Mouse (Mus musculus) heart, embryonic 14.5 days (tissue): ENCODE data around the gene Zbtb39. TPM values are rescaled to one million over a fixed set of nuclear protein-coding genes. Genes with fewer than 3 reads are reported as not detected.
A peak's percentile ranks its signal among the peaks of the same experiment; 100 is the strongest.

Experiments
- ATAC-seq: fragments of 200-750 bp; cut with Nextera tagmentation; 2 replicates; pipeline ENCODE4 v1.8.0; 2017; ENCODE audit warnings: low read depth, moderate TSS enrichment; ENCODE audit not compliant: insufficient number of reproducible peaks, insufficient read depth, low FRiP score
- H3K27ac ChIP-seq, 2 experiments: fragments of 200-500 bp in 1 of 2; fragments of 300-500 bp in 1 of 2; sonication (generic) in 1 of 2; replicated peaks in 1 of 2; 2 replicates each; pipeline ENCODE4 v1.5.1; 2012 to 2014; ENCODE audit warnings: low read depth in 2 of 2, low read length in 2 of 2, control low read depth in 1 of 2, mild to moderate bottlenecking in 1 of 2, mixed read lengths in 1 of 2; ENCODE audit not compliant: control insufficient read depth in 1 of 2, insufficient read depth in 1 of 2
- H3K27me3 ChIP-seq: fragments of 300-500 bp; sonication (generic); 2 replicates; pipeline ENCODE4 v1.6.1; 2014; ENCODE audit warnings: mild to moderate bottlenecking, low read length, control low read depth; ENCODE audit not compliant: control insufficient read depth, insufficient read depth
- H3K36me3 ChIP-seq: fragments of 300-500 bp; sonication (generic); 2 replicates; pipeline ENCODE4 v1.6.1; 2014; ENCODE audit warnings: mild to moderate bottlenecking, control low read depth, low read length, mixed read lengths; ENCODE audit not compliant: control insufficient read depth, insufficient read depth
- H3K4me1 ChIP-seq, 2 experiments: fragments of 200-500 bp in 1 of 2; fragments of 300-500 bp in 1 of 2; sonication (generic) in 1 of 2; 2 replicates each; pipeline ENCODE4 v1.6.1; 2012 to 2014; ENCODE audit warnings: low read length in 2 of 2, control low read depth in 1 of 2, mixed read lengths in 1 of 2; ENCODE audit not compliant: control insufficient read depth in 2 of 2, insufficient read depth in 2 of 2
- H3K4me2 ChIP-seq: fragments of 300-500 bp; sonication (generic); 2 replicates; pipeline ENCODE4 v1.6.1; 2014; ENCODE audit warnings: mild to moderate bottlenecking, low read length
- H3K4me3 ChIP-seq, 2 experiments: fragments of 200-500 bp in 1 of 2; fragments of 300-500 bp in 1 of 2; sonication (generic) in 1 of 2; 2 replicates each; pipeline ENCODE4 v1.5.1; 2012 to 2014; ENCODE audit warnings: low read length in 2 of 2, mild to moderate bottlenecking in 2 of 2, control low read depth in 1 of 2, low read depth in 1 of 2, moderate library complexity in 1 of 2; ENCODE audit not compliant: control insufficient read depth in 1 of 2, insufficient read depth in 1 of 2
- H3K9ac ChIP-seq: fragments of 300-500 bp; sonication (generic); 2 replicates; pipeline ENCODE4 v1.6.1; 2014; ENCODE audit warnings: mild to moderate bottlenecking, low read length
- H3K9me3 ChIP-seq: fragments of 300-500 bp; sonication (generic); 2 replicates; pipeline ENCODE4 v1.6.1; 2016; ENCODE audit warnings: low read length, control low read depth; ENCODE audit not compliant: control insufficient read depth
- WGBS: fragments of 180-500 bp; shearing (Covaris S2); extraction: QIAGEN DNeasy Blood & Tissue Kit; methylation state at CpG from one replicate; pipeline ENCODE4 v1.1.7; 2014; 5-methylcytosine and 5-hydroxymethylcytosine counted together
- polyA plus RNA-seq: library from polyadenylated mRNA; unstranded; fragments of >200 nt; fragmentation: Nextera tagmentation; extraction: Ambion mirVana; gene quantifications from 2 replicates; pipeline ENCODE4 v1.2.1, GENCODE M21; 2014

The Zbtb39 gene
- polyA plus RNA-seq = 2.3 and 2.6 TPM in 2 replicates

- Histone ChIP-seq H3K9ac (peak within 1 kb of the TSS; percentile 98), H3K36me3 (peaks cover 30% of the 10 kb centered on the region), H3K4me3 (peak within 1 kb of the TSS; percentile 81 to 97), H3K27ac (peak within 1 kb of the TSS in 1 of 2 experiments; percentile 84; a peak in 2 of 4 replicates), H3K27me3 (no peaks in the 10 kb centered on the region), H3K4me1 (peaks cover 3 to 11% of the 10 kb centered on the region in 2 experiments; a peak in 2 of 4 replicates), H3K9me3 (no peaks in the 10 kb centered on the region), H3K4me2 (peak within 1 kb of the TSS; percentile 88)
- peak; percentile 78 for ATAC-seq
- under 1% methylated on average over 41 of the region's 61 CpGs for WGBS
These were observed at the start of gene Zbtb39 for GRCm38 (mm10) chr10:127739083-127739660. Gene Zbtb39, plus strand, starts transcription at chr10:127739538.

GRCm38 (mm10) chr10:127691053-127691452 lies 48.3 kb upstream of the Zbtb39 start:
- H3K9me3 ChIP-seq = no peaks in the 10 kb centered on the region
- peaks cover 62% of the 10 kb centered on the region for H3K36me3 ChIP-seq
- no peak for ATAC-seq
- H3K27me3 ChIP-seq = no peaks in the 10 kb centered on the region
- H3K9ac ChIP-seq = no peak overlapping the region
- no peak overlapping the region for H3K27ac ChIP-seq
- 24% methylated on average over 1 of the region's 1 CpGs for WGBS
- no peaks in the 10 kb centered on the region for H3K4me1 ChIP-seq
- no peak overlapping the region for H3K4me2 ChIP-seq
- H3K4me3 ChIP-seq = no peak overlapping the region

DNA sequence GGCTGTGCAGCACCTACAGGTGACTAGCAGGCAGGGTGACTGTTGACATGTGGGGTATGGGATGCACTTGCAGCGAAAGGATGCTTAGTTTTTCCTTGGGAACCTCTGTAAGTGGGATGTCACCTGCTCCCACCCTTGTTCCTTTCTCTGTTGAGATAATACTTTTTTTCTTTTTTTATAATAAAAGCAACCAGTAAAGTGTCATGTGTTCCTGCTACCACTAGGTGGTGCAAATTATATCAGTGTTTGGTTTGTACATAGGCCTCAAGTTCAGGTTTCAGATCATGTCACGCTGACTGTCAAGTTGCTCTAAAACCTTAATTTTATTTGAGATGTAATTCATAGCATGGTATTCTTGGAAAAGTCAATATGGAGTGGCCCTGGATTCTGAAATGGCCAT lies 44.7 kb upstream of the Zbtb39 start:
- no peaks in the 10 kb centered on the region for H3K4me1 ChIP-seq
- H3K4me2 ChIP-seq = no peak overlapping the region
- H3K36me3 ChIP-seq = peaks cover 83% of the 10 kb centered on the region
- H3K27me3 ChIP-seq = no peaks in the 10 kb centered on the region
- no peak for ATAC-seq
- H3K9me3 ChIP-seq = no peaks in the 10 kb centered on the region
- H3K27ac ChIP-seq = no peak overlapping the region
- no peak overlapping the region for H3K9ac ChIP-seq
- no peak overlapping the region for H3K4me3 ChIP-seq
- WGBS = 58% methylated on average over 2 of the region's 2 CpGs

GRCm38 (mm10) chr10:127695775-127696174 lies 43.6 kb upstream of the Zbtb39 start:
- ATAC-seq = no peak
- Histone ChIP-seq H3K36me3 (peaks cover 77% of the 10 kb centered on the region), H3K4me2 (no peak overlapping the region), H3K9me3 (no peaks in the 10 kb centered on the region), H3K9ac (no peak overlapping the region), H3K4me1 (no peaks in the 10 kb centered on the region), H3K4me3 (no peak overlapping the region), H3K27ac (no peak overlapping the region), H3K27me3 (no peaks in the 10 kb centered on the region)
- WGBS = 92% methylated on average over 7 of the region's 7 CpGs

DNA sequence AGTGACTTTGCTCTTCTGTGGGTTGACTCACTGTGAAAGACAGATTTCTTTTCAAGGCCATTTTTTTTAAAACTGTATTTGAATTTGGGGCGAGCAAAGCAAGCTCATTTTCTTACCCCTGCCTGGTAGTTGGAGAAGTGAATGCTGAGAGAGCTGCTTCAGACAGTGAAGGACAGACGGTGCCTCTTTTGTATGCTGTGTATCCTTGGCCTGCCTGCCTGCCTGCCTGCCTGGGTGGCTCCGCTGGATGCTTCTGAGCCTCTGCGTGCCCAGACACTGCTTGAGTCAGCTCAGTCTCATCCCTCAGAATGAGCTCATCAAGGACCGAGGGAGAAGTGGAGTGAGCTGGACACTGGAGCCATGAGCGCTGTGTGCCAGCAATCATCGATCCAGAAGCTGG lies 40.4 kb upstream of the Zbtb39 start:
- Histone ChIP-seq H3K4me3 (no peak overlapping the region), H3K4me1 (no peaks in the 10 kb centered on the region), H3K36me3 (peaks cover 54% of the 10 kb centered on the region), H3K27me3 (no peaks in the 10 kb centered on the region; the same call in 1 of the 2 replicates), H3K9ac (no peak overlapping the region), H3K4me2 (no peak overlapping the region), H3K27ac (no peak overlapping the region), H3K9me3 (no peaks in the 10 kb centered on the region)
- WGBS = 91% methylated on average over 7 of the region's 7 CpGs
- no peak for ATAC-seq

DNA sequence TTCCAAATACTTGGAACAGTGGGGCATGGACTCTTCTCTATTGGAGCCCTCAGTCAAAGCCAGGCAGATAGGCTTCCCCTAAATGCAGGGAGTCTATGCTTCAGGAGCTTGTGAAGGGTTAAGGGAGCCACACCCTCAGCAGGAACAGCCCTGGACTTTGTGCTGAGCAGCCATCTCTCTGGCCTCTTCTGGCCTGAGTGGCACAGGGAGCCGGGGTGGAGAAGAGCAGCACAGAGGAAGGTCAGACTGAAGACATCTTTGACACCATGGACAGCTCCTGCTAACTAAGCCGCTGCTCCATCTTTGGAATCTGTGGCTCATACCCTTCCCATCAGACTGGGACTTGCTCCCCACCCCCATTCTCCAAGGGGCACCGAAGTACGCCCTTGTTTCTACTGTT lies 36.0 kb upstream of the Zbtb39 start:
- Histone ChIP-seq H3K27ac (no peak overlapping the region), H3K9ac (no peak overlapping the region), H3K9me3 (no peaks in the 10 kb centered on the region), H3K4me3 (no peak overlapping the region), H3K4me2 (no peak overlapping the region), H3K36me3 (peaks cover 15% of the 10 kb centered on the region; the same call in 1 of the 2 replicates), H3K27me3 (no peaks in the 10 kb centered on the region; the same call in 1 of the 2 replicates), H3K4me1 (peaks cover 8 to 11% of the 10 kb centered on the region in 2 experiments)
- WGBS = 28% methylated on average over 4 of the region's 4 CpGs
- ATAC-seq = no peak

DNA sequence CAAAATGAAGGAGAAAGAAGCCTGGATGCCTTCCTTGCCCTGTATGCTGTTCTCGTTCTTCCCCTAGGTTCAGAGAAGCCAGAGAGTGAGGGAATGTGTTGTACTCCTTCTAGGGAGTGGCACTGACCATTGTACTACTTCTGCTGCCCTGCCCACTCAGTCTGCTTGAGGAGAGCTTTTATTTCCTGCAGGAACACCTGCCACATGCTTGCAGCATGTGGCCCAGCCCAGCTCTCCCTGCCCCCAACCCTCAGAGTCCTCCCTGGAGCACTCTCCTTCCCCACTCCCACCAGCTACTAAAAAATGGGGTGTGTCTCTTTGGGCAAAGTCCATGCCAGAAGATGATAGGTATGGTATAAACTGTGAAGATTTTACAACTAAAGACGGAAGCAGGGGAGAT lies 35.0 kb upstream of the Zbtb39 start:
- no peak overlapping the region for H3K27ac ChIP-seq
- no peak for ATAC-seq
- no peaks in the 10 kb centered on the region for H3K9me3 ChIP-seq
- H3K4me1 ChIP-seq = peaks cover 8 to 11% of the 10 kb centered on the region in 2 experiments
- H3K4me3 ChIP-seq = no peak overlapping the region
- H3K4me2 ChIP-seq = no peak overlapping the region
- H3K9ac ChIP-seq = no peak overlapping the region
- peaks cover 6% of the 10 kb centered on the region; the same call in 1 of the 2 replicates for H3K36me3 ChIP-seq
- 38% methylated on average over 2 of the region's 2 CpGs for WGBS
- no peaks in the 10 kb centered on the region; the same call in 1 of the 2 replicates for H3K27me3 ChIP-seq

DNA sequence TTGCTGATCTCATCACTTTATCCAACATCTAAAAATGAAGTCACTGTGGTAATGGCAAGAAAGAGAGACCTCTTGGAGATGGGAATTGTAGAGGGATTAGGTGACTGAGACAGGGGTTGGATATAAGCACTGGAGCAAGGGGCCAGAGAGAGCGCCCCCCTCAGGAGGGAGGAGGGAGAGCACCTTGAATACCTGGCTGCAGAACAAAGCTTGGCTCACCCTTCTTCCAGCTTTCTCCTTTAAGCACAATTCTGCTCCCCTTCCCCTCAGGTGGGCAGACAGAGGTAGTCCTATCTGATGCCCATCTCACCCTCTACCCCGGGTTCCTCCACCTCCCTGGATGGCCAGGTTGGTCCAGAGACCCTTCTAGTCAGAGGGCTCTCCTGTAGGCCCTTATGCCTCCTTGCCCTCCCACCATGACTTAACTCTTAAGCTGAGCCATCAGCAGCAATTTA lies 34.5 kb upstream of the Zbtb39 start, which contains the start of gene Myo1a:
Gene Myo1a, plus strand, starts transcription at position 405 of the 455 bp plus-strand sequence.
- Histone ChIP-seq H3K4me2 (no peak within 1 kb of the TSS), H3K4me3 (no peak within 1 kb of the TSS), H3K36me3 (peaks cover 1% of the 10 kb centered on the region; the same call in 1 of the 2 replicates), H3K27me3 (no peaks in the 10 kb centered on the region; the same call in 1 of the 2 replicates), H3K9ac (no peak within 1 kb of the TSS), H3K9me3 (no peaks in the 10 kb centered on the region), H3K4me1 (peaks cover 8 to 11% of the 10 kb centered on the region in 2 experiments), H3K27ac (no peak within 1 kb of the TSS)
- no peak for ATAC-seq
- WGBS = 54% methylated on average over 2 of the region's 2 CpGs
